Mouse (Mus musculus) adrenal gland, postnatal 25 days (tissue): Measurements from ENCODE around the gene Usp24. TPM values are rescaled to one million over a fixed set of nuclear protein-coding genes. Genes with fewer than 3 reads are reported as not detected.

ENCODE experiments used
- DNase-seq: peaks from one replicate; pipeline ENCODE4 v3.0.0; 2021; ENCODE audit warnings: mixed read lengths
- total RNA-seq: library from RNA; stranded (reverse); gene quantifications from 2 replicates; pipeline ENCODE4 v1.2.3, GENCODE M21; 2021

The Usp24 gene
- total RNA-seq, 1 experiment from 2014 or later, result 46.0 TPM

- DNase-seq, result no peak
These were observed 113.1 kb downstream of the Usp24 start for GRCm38 (mm10) chr4:106429106-106429505.

DNA sequence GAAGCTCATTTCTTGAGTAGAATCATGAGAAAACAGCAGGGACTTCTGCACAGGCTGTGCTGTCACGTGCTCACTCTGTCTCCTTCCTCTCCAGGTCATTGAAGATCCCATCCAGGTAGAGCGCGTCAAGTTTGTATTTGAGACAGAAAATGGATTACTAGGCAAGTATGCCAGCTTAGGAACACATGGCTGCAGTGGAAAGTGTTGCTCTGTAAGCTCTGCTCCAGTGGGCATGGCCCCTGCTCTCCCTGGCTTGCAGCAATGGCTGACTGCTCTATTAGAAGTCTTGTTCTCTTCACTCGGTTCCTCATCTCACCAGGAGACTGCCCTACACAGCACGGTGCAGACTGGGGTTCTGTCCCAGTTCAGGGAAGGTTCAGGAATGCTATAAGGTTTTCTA is 114.4 kb downstream of the Usp24 start:
- no peak for DNase-seq

GRCm38 (mm10) chr4:106435426-106435825 is 119.4 kb downstream of the Usp24 start:
- DNase-seq, result no peak

GRCm38 (mm10) chr4:106436475-106436874 is 120.5 kb downstream of the Usp24 start:
- DNase-seq, result no peak

- DNase-seq, result no peak
These were observed 121.2 kb downstream of the Usp24 start for GRCm38 (mm10) chr4:106437207-106437606.

- DNase-seq, result no peak
These were observed 122.8 kb downstream of the Usp24 start for GRCm38 (mm10) chr4:106438763-106439162.

DNA sequence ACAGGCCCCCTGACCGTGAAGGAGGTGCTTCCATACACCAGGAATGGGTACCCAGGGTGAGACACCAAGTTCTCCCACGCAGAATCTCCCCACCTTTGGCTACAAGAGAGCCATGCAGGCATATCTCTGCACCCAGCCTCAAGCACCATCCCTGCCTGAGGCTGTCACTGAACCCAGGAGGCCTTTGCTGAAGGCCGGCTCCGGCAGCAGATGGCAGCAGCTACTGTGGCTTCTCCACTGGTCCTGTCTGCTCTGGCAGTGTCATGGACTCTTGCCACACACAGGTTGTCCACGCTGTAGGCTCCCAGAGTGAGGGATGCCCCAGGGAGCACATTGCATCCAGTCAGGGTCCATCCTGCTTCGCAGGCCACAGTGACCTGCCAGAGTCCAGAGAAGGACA is 127.2 kb downstream of the Usp24 start:
- no peak for DNase-seq

GRCm38 (mm10) chr4:106449306-106449705 is 133.3 kb downstream of the Usp24 start:
- DNase-seq, result no peak

DNA sequence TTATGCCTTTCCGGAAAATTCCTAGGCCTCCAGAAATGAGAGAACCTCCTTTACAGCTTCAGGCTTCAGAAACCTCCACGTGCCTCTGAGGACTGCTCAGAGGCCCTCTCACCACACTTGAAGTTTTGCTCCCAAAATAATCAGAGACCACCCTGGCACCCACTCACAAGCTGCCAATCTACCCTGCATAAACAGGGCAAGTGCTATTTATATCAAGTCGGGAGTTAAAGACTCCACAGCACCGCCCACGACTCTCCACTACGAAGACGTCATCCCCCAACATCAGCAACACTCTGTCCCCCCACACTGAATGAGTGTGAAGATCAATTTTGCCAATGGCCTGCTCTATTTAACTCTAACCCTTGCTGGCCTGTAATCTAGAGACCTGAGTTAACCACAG is 136.4 kb downstream of the Usp24 start:
- no peak for DNase-seq

DNA sequence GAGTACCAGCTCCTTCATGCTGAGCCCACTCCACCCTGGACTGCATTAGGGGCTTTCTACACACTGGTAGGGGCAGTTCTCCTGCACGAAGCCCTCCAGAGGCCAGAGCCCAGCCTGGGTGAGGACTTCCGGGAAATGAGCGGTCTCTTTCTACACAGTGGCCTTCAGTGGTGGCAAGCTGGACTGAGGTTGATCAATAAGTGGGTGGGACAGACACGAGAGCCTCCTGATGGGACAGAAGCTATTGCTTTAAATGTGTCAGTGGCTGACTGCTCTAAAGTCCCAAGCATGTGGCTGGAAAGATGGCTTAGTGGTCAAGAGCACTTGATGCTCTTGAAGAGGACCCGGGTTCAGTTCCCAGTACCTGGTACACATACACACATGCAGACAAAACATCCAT is 137.1 kb downstream of the Usp24 start:
- no peak for DNase-seq

- no peak for DNase-seq
These were observed 137.5 kb downstream of the Usp24 start for GRCm38 (mm10) chr4:106453516-106453915.

DNA sequence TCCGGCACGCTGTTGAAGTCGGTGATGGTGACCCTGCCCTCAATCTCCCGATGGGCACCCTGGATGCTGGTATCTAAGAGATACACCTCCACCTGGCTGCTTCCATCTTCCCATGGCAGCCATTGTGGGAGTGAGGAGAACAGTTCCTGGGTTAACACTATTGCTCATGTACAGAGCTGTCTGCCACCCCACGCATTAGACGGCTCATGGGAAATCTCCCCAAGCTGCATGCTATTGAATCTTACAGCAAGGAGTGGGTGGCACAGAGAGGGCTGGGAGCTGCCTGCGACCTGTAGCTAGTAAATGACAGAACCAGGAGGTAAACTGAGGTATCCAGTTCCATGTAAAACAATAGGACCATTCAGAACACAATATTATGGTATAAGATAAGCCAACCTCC is 138.5 kb downstream of the Usp24 start:
- no peak for DNase-seq

GRCm38 (mm10) chr4:106462016-106462415 is 146.0 kb downstream of the Usp24 start:
- no peak for DNase-seq

GRCm38 (mm10) chr4:106462524-106462923 is 146.5 kb downstream of the Usp24 start:
- DNase-seq, result no peak

DNA sequence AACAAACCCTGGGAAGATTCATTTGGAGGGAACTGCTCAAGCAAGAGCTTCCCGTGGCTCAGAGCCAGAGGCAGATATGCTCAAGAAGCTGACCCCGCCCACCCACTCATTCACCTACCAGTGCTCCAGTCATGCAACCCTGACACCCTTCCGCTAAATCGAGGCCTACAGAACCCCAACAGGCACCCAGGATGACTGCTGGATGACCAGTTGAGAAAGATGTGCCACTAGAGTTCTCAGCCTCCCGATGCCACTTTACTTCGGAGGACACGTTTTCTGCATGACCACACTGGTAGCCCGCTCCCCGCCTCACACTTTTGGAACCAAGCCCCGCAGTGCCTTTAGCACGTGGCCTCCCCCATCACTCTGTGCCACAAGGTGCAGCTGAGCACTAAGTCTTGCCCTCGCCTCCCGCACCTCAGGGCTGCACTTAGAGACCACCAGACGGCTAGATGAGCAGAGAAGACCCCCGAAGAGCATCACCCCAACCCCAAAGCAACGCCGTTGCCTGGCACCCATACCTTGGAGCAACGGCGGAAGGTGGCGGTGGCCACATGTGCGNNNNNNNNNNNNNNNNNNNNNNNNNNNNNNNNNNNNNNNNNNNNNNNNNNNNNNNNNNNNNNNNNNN is 147.3 kb downstream of the Usp24 start:
- DNase-seq, result no peak

DNA sequence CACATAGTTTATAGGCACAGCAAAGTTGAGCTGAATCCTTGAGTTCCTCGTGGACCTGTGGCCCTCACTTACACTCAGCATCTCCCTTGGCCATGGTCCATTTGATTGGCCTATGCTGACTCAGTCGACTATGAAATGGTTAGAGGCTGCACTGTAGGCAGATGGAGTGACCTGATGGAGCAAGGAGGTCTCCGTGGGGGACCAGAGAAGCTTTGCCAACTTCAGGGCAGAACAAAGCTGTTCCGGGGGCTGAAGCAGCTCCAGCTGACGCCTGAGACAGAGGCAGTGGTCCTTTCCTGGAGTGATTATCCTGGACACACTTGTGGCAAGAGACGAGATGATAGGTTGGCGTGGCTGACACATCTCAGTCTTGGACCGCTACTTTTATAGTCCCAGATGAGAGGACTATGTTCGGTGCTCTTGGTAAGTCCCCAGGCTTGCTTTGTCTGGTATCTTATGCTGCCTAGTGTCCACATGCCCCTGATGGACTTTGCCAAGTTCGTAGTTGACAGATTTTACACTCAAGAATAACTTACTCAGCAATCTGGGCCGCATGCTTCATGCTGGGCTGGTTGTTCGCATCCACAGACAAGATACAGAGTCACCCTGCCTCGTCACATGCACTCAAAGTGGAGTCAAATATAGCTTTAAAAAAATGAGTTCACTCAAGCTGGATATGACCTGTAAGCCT is 151.6 kb downstream of the Usp24 start:
- DNase-seq, result no peak

GRCm38 (mm10) chr4:106470921-106471320 is 154.9 kb downstream of the Usp24 start:
- DNase-seq, result no peak

DNA sequence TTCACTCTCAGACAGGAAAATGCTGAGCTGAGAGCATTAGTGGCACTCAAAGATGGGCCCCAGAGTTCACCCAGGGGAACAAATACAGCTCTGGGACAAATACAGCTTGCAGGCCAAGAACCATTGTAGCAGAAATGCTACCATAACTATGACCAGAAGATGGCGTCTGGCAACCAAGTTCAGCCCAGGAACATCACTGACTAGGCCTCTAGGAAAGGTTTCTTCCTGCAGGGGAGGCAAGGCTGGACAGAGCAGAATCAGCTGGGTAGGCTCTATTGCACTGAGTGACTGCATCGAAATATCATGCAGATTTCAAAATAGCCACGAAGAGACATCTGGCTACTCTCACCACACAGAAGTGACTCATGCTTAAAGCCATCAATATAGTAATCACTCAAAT is 156.3 kb downstream of the Usp24 start:
- peak; percentile 35 for DNase-seq

DNA sequence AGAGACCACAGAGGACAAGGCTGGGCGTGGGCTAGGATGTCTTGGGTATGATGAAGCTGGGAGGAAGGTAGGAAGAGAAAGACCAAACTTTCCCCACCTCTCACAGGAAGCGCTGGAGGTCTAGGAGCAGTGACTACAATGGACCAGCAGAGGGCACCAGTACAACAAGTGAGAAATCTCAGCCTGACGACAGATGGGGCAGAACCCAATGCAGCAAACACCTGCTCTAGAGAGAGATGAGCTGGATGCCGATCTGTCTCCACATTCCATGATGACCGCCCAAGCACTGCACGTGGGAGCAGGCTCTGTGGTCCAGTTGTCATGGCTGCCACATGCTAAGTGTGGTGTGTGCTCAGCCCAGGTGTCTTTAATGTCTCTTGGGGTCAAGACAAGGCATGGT is 158.2 kb downstream of the Usp24 start:
- DNase-seq, result peak; percentile 31

DNA sequence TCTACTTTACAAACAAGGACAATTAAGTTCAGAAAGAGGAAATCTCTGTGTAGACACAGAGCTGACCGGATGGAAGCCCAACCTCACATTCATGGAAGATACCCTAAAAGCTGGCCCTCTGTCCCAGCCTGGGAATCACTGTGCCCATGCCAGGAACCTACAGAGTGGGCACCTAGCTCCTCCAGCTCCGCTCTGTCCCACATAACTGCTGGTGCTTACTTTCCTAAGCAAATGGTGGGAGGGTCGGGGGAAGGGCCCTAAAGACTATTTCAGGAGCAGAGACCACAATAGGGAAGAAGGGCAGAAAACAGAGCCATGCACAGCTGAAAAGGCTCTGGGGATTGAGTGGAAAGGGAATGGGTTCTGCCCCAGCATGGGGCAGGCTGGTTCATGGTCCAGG is 164.5 kb downstream of the Usp24 start:
- DNase-seq, result no peak

DNA sequence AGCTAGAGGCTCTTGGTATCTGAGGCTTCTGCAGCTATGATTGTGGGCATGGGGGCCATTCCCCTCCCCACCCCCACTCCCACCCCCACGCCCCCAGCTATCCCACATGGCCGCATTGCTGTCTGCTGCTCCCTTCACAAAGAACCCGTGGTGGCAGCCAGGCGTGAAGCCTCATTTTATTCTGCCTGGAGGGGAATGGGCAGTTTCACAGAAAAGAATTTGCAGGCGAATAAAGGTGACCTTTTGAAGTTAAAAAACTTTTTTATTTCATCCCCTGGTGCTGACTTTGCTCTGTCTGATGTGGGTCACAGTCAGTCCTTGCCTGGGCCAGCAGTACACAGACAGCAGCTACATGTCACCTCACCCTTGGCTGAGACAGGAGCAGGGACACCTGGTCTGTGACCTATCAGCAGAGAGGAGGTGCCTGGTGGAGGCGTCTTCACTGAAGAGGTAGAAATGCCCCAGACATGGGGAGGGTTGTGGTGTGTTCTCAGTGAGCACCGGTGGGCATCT is 167.3 kb downstream of the Usp24 start:
- no peak for DNase-seq

DNA sequence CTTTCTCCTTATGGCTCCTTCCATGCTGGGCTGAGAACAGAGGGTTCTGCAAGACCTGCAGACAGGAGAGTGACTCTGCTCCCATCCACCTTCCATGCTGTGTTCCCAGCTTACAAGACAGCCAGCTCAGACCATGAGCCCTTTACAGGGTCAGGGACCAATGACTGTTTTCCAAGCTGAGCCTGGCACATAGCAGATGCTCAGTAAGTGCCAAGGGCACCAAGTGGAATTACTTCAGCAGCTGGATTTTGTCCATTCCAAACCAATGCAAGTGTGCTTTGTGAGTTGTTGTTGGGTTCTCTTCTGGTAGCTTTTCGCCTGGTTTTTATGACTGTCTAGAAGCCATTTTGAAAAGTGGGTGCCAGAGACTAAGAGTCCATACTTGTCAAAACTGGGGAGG is 167.8 kb downstream of the Usp24 start:
- no peak for DNase-seq

GRCm38 (mm10) chr4:106490620-106491019 is 174.6 kb downstream of the Usp24 start:
- no peak for DNase-seq
